Mouse (Mus musculus) embryonic fibroblast, embryonic 13.5 days (primary cell): ENCODE data around the gene Cutc.

Experiments used
- CTCF ChIP-seq: IDR thresholded peaks from 2 replicates; pipeline ENCODE4 v1.5.1; 2011; ENCODE audit warnings: mild to moderate bottlenecking, control low read depth, low read length, moderate library complexity, borderline replicate concordance; ENCODE audit not compliant: insufficient read depth
- POLR2A ChIP-seq: IDR thresholded peaks from 2 replicates; pipeline ENCODE4 v1.6.1; 2011; ENCODE audit warnings: low read depth, mild to moderate bottlenecking, control low read depth, low read length, moderate library complexity

GRCm38 (mm10) chr19:43769366-43769960 is 16.7 kb downstream of the Cutc start:
- TF ChIP-seq POLR2A (no peak), CTCF (no peak)
